Mouse (Mus musculus): ENCODE data around the gene Gm10974. TPM values are rescaled to one million over a fixed set of nuclear protein-coding genes. Genes with fewer than 3 reads are reported as not detected.
A peak's percentile ranks its signal among the peaks of the same experiment; 100 is the strongest.

Gm10974 gene
- polyA plus RNA-seq, 1 experiment: not detected

GRCm38 (mm10) chr7:66375736-66376135 lies 10.0 kb downstream of the Gm10974 start:
- peak overlapping the region; percentile 94 for H3K27ac ChIP-seq (ENCODE audit: insufficient read depth, low read length)
- no peak overlapping the region for H3K4me3 ChIP-seq (ENCODE audit: insufficient read depth, low read length)
- no peak for TF ChIP-seq CTCF (IDR thresholded peaks at IDR 0.05; ENCODE audit: borderline replicate concordance, insufficient read depth, low read length)
- no peak for TF ChIP-seq POLR2A (IDR thresholded peaks at IDR 0.05; ENCODE audit: low read depth, low read length)
- peaks cover 19% of the 10 kb centered on the region for H3K4me1 ChIP-seq (ENCODE audit: control insufficient read depth, insufficient read depth, low read length)

GRCm38 (mm10) chr7:66376560-66376959 lies 10.9 kb downstream of the Gm10974 start:
- H3K27ac ChIP-seq (ENCODE audit: insufficient read depth, low read length): peak overlapping the region; percentile 50; the same call in 1 of the 2 replicates
- TF ChIP-seq POLR2A (IDR thresholded peaks at IDR 0.05; ENCODE audit: low read depth, low read length) (no peak), CTCF (IDR thresholded peaks at IDR 0.05; ENCODE audit: borderline replicate concordance, insufficient read depth, low read length) (no peak)
- no peak overlapping the region for H3K4me3 ChIP-seq (ENCODE audit: insufficient read depth, low read length)
- H3K4me1 ChIP-seq (ENCODE audit: control insufficient read depth, insufficient read depth, low read length): peaks cover 15% of the 10 kb centered on the region

- peak overlapping the region; percentile 97 for H3K27ac ChIP-seq (ENCODE audit: insufficient read depth, low read length)
- no peak overlapping the region for H3K4me3 ChIP-seq (ENCODE audit: insufficient read depth, low read length)
- H3K4me1 ChIP-seq (ENCODE audit: control insufficient read depth, insufficient read depth, low read length): peaks cover 15% of the 10 kb centered on the region
- no peak for TF ChIP-seq CTCF (IDR thresholded peaks at IDR 0.05; ENCODE audit: borderline replicate concordance, insufficient read depth, low read length)
These were observed 18.5 kb downstream of the Gm10974 start for GRCm38 (mm10) chr7:66384213-66384612.

DNA sequence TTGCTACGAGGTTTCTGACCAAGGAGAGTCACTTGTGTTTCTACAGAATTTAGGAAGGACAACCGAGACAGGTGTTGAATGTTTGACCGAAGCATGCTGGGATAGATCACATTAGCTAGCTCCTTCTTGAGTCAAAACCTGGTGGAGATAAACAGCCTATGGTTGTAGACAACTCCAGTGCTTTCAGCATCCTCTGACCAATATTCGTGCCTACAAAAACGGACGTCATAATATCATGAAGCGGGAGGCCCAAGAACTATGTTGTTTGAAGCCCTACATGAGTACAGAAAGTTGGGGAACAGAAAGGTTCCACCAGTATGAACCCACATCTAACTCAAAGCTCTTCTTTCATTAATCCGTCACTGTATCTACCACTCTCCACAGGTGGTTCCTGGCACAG lies 19.2 kb downstream of the Gm10974 start:
- no peak overlapping the region for H3K4me3 ChIP-seq (ENCODE audit: insufficient read depth, low read length)
- no peak for TF ChIP-seq POLR2A (IDR thresholded peaks at IDR 0.05; ENCODE audit: low read depth, low read length)
- no peak for TF ChIP-seq CTCF (IDR thresholded peaks at IDR 0.05; ENCODE audit: borderline replicate concordance, insufficient read depth, low read length)
- peaks cover 15% of the 10 kb centered on the region for H3K4me1 ChIP-seq (ENCODE audit: control insufficient read depth, insufficient read depth, low read length)
- H3K27ac ChIP-seq (ENCODE audit: insufficient read depth, low read length): peak overlapping the region; percentile 97

DNA sequence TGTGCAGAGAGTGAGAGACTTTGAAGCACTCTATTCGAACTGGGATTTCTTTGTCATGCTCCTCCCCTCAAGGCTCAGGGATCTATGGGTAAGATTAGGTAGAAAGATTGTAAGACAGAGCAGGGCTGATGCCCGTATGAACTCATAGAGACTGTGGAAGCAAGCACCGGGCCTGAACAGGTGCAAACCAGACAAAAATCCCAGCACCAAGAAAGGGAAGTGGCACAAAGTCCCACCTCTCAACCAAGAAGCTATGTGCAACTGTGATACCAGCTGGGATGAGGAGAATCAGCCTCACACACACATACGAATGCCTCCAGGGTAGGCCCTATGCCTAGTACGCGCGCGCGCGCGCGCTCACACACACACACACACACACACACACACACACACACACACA lies 20.1 kb downstream of the Gm10974 start:
- TF ChIP-seq CTCF (IDR thresholded peaks at IDR 0.05; ENCODE audit: borderline replicate concordance, insufficient read depth, low read length) (no peak), POLR2A (IDR thresholded peaks at IDR 0.05; ENCODE audit: low read depth, low read length) (no peak)
- Histone ChIP-seq H3K4me3 (ENCODE audit: insufficient read depth, low read length) (no peak overlapping the region), H3K27ac (ENCODE audit: insufficient read depth, low read length) (0 out of 2 replicates have a peak overlapping the region, but pooled peaks have one; percentile 97), H3K4me1 (ENCODE audit: control insufficient read depth, insufficient read depth, low read length) (peaks cover 15% of the 10 kb centered on the region)

DNA sequence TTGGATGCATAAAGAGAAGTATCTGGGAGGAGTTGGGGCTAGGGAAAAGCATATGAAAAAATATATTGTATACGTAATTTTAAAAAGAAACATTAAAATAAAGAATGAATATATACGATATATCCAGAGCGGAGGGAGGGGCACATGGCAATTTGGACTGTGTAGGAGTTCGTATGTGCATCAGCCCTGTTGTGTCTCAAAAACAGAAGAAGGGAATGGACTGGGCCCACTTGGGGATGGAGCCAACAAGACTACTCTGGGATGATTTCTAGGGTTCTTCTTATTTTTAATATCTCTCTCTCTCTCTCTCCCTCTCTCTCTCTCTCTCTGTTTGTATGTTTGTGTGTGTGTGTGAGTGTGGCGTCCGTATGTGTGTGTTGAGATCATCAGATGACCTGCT lies 20.7 kb downstream of the Gm10974 start:
- TF ChIP-seq CTCF (IDR thresholded peaks at IDR 0.05; ENCODE audit: borderline replicate concordance, insufficient read depth, low read length): no peak
- no peak for TF ChIP-seq POLR2A (IDR thresholded peaks at IDR 0.05; ENCODE audit: low read depth, low read length)
- Histone ChIP-seq H3K4me3 (ENCODE audit: insufficient read depth, low read length) (peak overlapping the region; percentile 25; the same call in 1 of the 2 replicates), H3K27ac (ENCODE audit: insufficient read depth, low read length) (no peak overlapping the region), H3K4me1 (ENCODE audit: control insufficient read depth, insufficient read depth, low read length) (peaks cover 15% of the 10 kb centered on the region)

DNA sequence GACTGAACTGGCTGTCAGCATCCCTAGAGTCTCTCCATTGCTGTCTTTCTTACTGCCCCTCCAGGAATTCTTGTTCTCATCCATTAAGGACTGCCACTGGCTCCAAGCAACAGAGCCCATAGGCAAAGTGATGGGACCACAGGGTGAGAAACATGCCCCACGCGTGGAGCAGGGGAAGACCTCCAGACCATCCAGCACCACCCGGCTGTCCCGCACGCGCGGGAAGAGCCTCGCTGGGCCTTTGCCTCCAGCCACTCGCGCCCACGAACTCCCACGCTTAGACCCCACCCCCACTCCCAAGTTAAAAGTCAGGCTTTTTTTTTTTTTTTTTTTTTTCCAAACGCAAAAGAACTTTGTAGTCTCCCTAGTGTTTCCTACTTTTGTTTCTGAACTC lies 21.7 kb downstream of the Gm10974 start:
- Histone ChIP-seq H3K4me3 (ENCODE audit: insufficient read depth, low read length) (peak overlapping the region; percentile 53), H3K27ac (ENCODE audit: insufficient read depth, low read length) (peak overlapping the region; percentile 63), H3K4me1 (ENCODE audit: control insufficient read depth, insufficient read depth, low read length) (peaks cover 15% of the 10 kb centered on the region)
- TF ChIP-seq POLR2A (IDR thresholded peaks at IDR 0.05; ENCODE audit: low read depth, low read length) (no peak), CTCF (IDR thresholded peaks at IDR 0.05; ENCODE audit: borderline replicate concordance, insufficient read depth, low read length) (no peak)

DNA sequence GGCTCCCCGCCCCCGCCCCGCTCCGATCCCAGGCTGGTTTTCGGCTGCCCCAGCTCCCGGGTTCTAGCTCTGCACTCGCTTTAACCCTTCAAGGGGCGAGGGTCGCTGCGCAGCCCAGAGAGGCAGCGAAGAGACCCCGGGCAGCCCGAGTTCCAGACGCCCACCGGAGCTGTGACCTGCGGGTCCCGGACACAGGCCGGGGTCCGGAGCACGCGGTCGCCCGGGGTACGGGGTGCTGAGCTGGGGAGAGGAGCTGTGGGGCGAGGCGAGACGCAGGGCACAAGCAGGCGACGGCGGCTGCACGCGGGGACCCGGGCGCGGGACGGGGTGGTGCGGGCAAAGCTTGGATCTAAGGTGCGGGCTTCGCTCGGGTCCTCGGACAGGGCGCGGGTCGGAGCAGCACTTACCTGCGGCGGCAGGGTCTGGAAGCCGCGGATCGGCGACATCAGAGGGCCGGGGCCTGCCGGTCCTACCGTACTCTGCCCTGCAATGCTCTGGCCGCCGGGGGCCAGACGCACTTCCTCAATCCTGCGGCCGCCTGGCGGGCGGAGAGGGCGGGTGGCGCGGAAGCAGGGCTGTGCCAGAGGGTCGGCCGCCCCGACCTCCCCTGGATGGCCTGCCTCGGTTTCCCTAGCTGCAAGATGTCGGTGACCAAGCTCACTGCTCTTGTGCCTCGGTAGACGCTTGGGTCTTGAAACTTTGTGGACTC lies 22.3 kb downstream of the Gm10974 start, which contains the start of gene Lrrk1:
Gene Lrrk1 (minus strand): TSS at position 538 of the 709 bp plus-strand sequence.
- H3K4me3 ChIP-seq (ENCODE audit: insufficient read depth, low read length): peak within 1 kb of the TSS; percentile 53
- peak within 1 kb of the TSS; percentile 63 for H3K27ac ChIP-seq (ENCODE audit: insufficient read depth, low read length)
- H3K4me1 ChIP-seq (ENCODE audit: control insufficient read depth, insufficient read depth, low read length): peaks cover 15% of the 10 kb centered on the region
- TF ChIP-seq CTCF (IDR thresholded peaks at IDR 0.05; ENCODE audit: borderline replicate concordance, insufficient read depth, low read length) (no peak), POLR2A (IDR thresholded peaks at IDR 0.05; ENCODE audit: low read depth, low read length) (peak; percentile 75)

DNA sequence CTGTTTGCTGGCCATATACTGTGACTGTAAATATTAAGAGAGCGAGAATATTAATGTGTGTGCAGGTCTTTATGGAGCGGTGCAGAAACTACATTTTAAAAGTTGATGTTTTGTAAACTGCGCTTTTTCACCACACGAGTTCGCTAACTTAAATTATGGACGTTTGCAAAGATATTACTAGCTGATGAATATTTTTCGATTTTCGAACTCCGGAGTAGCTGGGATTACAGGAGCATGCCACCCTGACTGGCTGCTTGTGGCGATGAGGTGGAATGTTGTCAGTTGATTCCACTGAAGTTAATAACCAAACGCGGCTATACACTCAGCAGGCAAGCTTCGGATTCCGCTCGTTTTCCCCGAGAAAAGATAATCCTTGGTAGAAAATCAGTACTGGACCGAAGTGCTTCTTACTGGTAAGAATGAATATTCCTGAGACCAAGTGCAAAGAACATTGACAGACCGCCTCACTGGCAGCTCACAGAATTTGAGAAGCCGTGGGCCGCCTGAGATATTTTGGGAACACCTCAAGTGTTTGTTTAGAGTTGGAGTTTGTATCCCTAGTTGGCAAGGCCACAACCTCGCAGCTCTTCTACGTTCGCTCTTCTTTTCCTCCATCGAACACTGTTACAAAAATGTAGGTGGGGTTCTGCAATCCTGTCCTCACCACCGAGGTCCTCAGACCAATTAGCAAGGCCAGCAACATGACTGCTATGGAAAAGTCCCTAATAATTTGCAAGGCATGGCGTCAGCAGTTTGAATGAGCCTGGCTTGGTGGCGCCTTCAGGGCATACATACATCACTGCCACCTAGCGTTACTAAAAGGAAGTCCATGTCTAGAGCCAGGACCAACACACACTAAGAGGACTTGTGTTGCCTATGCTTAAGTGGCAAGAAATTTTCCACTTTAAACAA lies 23.2 kb downstream of the Gm10974 start:
- H3K27ac ChIP-seq (ENCODE audit: insufficient read depth, low read length): peak overlapping the region; percentile 63
- TF ChIP-seq POLR2A (IDR thresholded peaks at IDR 0.05; ENCODE audit: low read depth, low read length) (peak; percentile 62), CTCF (IDR thresholded peaks at IDR 0.05; ENCODE audit: borderline replicate concordance, insufficient read depth, low read length) (peak; percentile 74; the same call in 1 of the 2 replicates)
- peak overlapping the region; percentile 53 for H3K4me3 ChIP-seq (ENCODE audit: insufficient read depth, low read length)
- peaks cover 10% of the 10 kb centered on the region for H3K4me1 ChIP-seq (ENCODE audit: control insufficient read depth, insufficient read depth, low read length)
